Mouse (Mus musculus) heart, embryonic 13.5 days (tissue): ENCODE measurements around the gene Tufm. TPM values are rescaled to one million over a fixed set of nuclear protein-coding genes. Genes with fewer than 3 reads are reported as not detected.

Source experiments
- ATAC-seq: fragments of 200-750 bp; cut with Nextera tagmentation; 2 replicates; pipeline ENCODE4 v1.8.0; 2017; ENCODE audit warnings: moderate TSS enrichment; ENCODE audit not compliant: insufficient number of reproducible peaks, low FRiP score, low TSS enrichment; ENCODE audit errors: extremely low read depth
- H3K27ac ChIP-seq: fragments of 300-500 bp; sonication (generic); replicated peaks from 2 replicates; pipeline ENCODE4 v1.5.1; 2015; ENCODE audit warnings: moderate library complexity, mild to moderate bottlenecking, inconsistent platforms
- H3K27me3 ChIP-seq: fragments of 300-500 bp; sonication (generic); replicated peaks from 2 replicates; pipeline ENCODE4 v1.6.1; 2015; ENCODE audit warnings: mild to moderate bottlenecking, inconsistent platforms
- H3K36me3 ChIP-seq: fragments of 300-500 bp; sonication (generic); 2 replicates; pipeline ENCODE4 v1.6.1; 2015; ENCODE audit warnings: mild to moderate bottlenecking, inconsistent platforms
- H3K4me1 ChIP-seq: fragments of 300-500 bp; sonication (generic); 2 replicates; pipeline ENCODE4 v1.6.1; 2015; ENCODE audit warnings: inconsistent platforms
- H3K4me2 ChIP-seq: fragments of 300-500 bp; sonication (generic); 2 replicates; pipeline ENCODE4 v1.6.1; 2015; ENCODE audit warnings: inconsistent platforms, mild to moderate bottlenecking, moderate library complexity
- H3K4me3 ChIP-seq: fragments of 300-500 bp; sonication (generic); 2 replicates; pipeline ENCODE4 v1.5.1; 2015; ENCODE audit warnings: moderate library complexity, mild to moderate bottlenecking, inconsistent platforms
- H3K9ac ChIP-seq: fragments of 300-500 bp; sonication (generic); 2 replicates; pipeline ENCODE4 v1.6.1; 2015; ENCODE audit warnings: inconsistent platforms, mild to moderate bottlenecking, moderate library complexity
- H3K9me3 ChIP-seq: fragments of 300-500 bp; sonication (generic); 2 replicates; pipeline ENCODE4 v1.6.1; 2016; ENCODE audit warnings: inconsistent platforms
- WGBS: fragments of 180-500 bp; shearing (Covaris S2); methylation state at CpG from one replicate; pipeline ENCODE4 v1.1.7; 2015; ENCODE audit warnings: mixed read lengths; 5-methylcytosine and 5-hydroxymethylcytosine counted together
- polyA plus RNA-seq: library from polyadenylated mRNA; unstranded; fragments of >200 nt; fragmentation: Nextera tagmentation; extraction: Ambion mirVana; gene quantifications from 2 replicates; pipeline ENCODE4 v1.2.1, GENCODE M21; 2015

Tufm gene
- polyA plus RNA-seq, 1 experiment from 2014 or later, result 160 TPM

GRCm38 (mm10) chr7:126456382-126457266, 30.5 kb upstream of the Tufm start:
- Histone ChIP-seq H3K27ac (no peak overlapping the region), H3K4me3 (no peak overlapping the region), H3K4me1 (peaks cover 14% of the 10 kb centered on the region), H3K36me3 (no peaks in the 10 kb centered on the region), H3K9ac (no peak overlapping the region), H3K9me3 (no peaks in the 10 kb centered on the region), H3K27me3 (no peaks in the 10 kb centered on the region), H3K4me2 (no peak overlapping the region)
- ATAC-seq, result no peak
- 68% methylated on average over 17 of the region's 17 CpGs for WGBS

- 73% methylated on average over 5 of the region's 5 CpGs for WGBS
- no peak overlapping the region for H3K4me2 ChIP-seq
- H3K27me3 ChIP-seq, result peaks cover 13% of the 10 kb centered on the region; the same call in 1 of the 2 replicates
- no peaks in the 10 kb centered on the region for H3K36me3 ChIP-seq
- no peak overlapping the region for H3K27ac ChIP-seq
- H3K9ac ChIP-seq, result peak overlapping the region; percentile 16; the same call in 1 of the 2 replicates
- peaks cover 14% of the 10 kb centered on the region for H3K4me1 ChIP-seq
- ATAC-seq, result no peak
- H3K4me3 ChIP-seq, result no peak overlapping the region
- no peaks in the 10 kb centered on the region for H3K9me3 ChIP-seq
Measured at GRCm38 (mm10) chr7:126458225-126458624, 28.9 kb upstream of the Tufm start.

GRCm38 (mm10) chr7:126458844-126459618, 28.1 kb upstream of the Tufm start:
- no peaks in the 10 kb centered on the region for H3K9me3 ChIP-seq
- peaks cover 13% of the 10 kb centered on the region; the same call in 1 of the 2 replicates for H3K27me3 ChIP-seq
- WGBS, result 70% methylated on average over 11 of the region's 11 CpGs
- ATAC-seq, result no peak
- H3K36me3 ChIP-seq, result no peaks in the 10 kb centered on the region
- peaks cover 22% of the 10 kb centered on the region for H3K4me1 ChIP-seq
- H3K27ac ChIP-seq, result no peak overlapping the region
- no peak overlapping the region for H3K4me2 ChIP-seq
- no peak overlapping the region for H3K9ac ChIP-seq
- H3K4me3 ChIP-seq, result no peak overlapping the region

- no peak overlapping the region for H3K4me2 ChIP-seq
- H3K36me3 ChIP-seq, result no peaks in the 10 kb centered on the region
- peaks cover 13% of the 10 kb centered on the region; the same call in 1 of the 2 replicates for H3K27me3 ChIP-seq
- no peak overlapping the region for H3K4me3 ChIP-seq
- peaks cover 39% of the 10 kb centered on the region for H3K4me1 ChIP-seq
- H3K9ac ChIP-seq, result no peak overlapping the region
- no peak for ATAC-seq
- H3K27ac ChIP-seq, result no peak overlapping the region
- no peaks in the 10 kb centered on the region for H3K9me3 ChIP-seq
- WGBS, result 53% methylated on average over 10 of the region's 10 CpGs
Measured at GRCm38 (mm10) chr7:126460623-126461399, 26.4 kb upstream of the Tufm start.

- Histone ChIP-seq H3K9ac (peak overlapping the region; percentile 45; the same call in 1 of the 2 replicates), H3K4me2 (no peak overlapping the region), H3K9me3 (no peaks in the 10 kb centered on the region), H3K4me3 (no peak overlapping the region), H3K4me1 (peaks cover 48% of the 10 kb centered on the region), H3K27me3 (peaks cover 13% of the 10 kb centered on the region; the same call in 1 of the 2 replicates), H3K36me3 (peaks cover 6% of the 10 kb centered on the region), H3K27ac (no peak overlapping the region)
- WGBS, result 70% methylated on average over 3 of the region's 3 CpGs
- no peak for ATAC-seq
Measured at GRCm38 (mm10) chr7:126461626-126462025, 25.5 kb upstream of the Tufm start.

GRCm38 (mm10) chr7:126463004-126463403, 24.2 kb upstream of the Tufm start, which contains the start of gene Atp2a1:
Gene Atp2a1 (minus strand): TSS chr7:126463108.
- Histone ChIP-seq H3K27me3 (peaks cover 13% of the 10 kb centered on the region; the same call in 1 of the 2 replicates), H3K36me3 (peaks cover 20% of the 10 kb centered on the region), H3K4me3 (no peak within 1 kb of the TSS), H3K4me2 (no peak within 1 kb of the TSS), H3K9ac (peak within 1 kb of the TSS; percentile 45), H3K9me3 (no peaks in the 10 kb centered on the region), H3K4me1 (peaks cover 51% of the 10 kb centered on the region), H3K27ac (no peak within 1 kb of the TSS)
- ATAC-seq, result no peak
- WGBS, result 46% methylated on average over 5 of the region's 5 CpGs

GRCm38 (mm10) chr7:126463547-126463946, 23.6 kb upstream of the Tufm start:
- no peaks in the 10 kb centered on the region for H3K9me3 ChIP-seq
- H3K4me2 ChIP-seq, result no peak overlapping the region
- no peak overlapping the region for H3K27ac ChIP-seq
- WGBS, result 51% methylated on average over 4 of the region's 4 CpGs
- H3K9ac ChIP-seq, result no peak overlapping the region
- no peak overlapping the region for H3K4me3 ChIP-seq
- peaks cover 13% of the 10 kb centered on the region; the same call in 1 of the 2 replicates for H3K27me3 ChIP-seq
- ATAC-seq, result no peak
- H3K4me1 ChIP-seq, result peaks cover 46% of the 10 kb centered on the region
- H3K36me3 ChIP-seq, result peaks cover 25% of the 10 kb centered on the region

GRCm38 (mm10) chr7:126464121-126464520, 23.0 kb upstream of the Tufm start:
- Histone ChIP-seq H3K27me3 (peaks cover 13% of the 10 kb centered on the region; the same call in 1 of the 2 replicates), H3K9me3 (no peaks in the 10 kb centered on the region), H3K4me1 (peaks cover 40% of the 10 kb centered on the region), H3K27ac (peak overlapping the region; percentile 86), H3K4me3 (no peak overlapping the region), H3K36me3 (peaks cover 31% of the 10 kb centered on the region), H3K4me2 (no peak overlapping the region), H3K9ac (peak overlapping the region; percentile 33)
- ATAC-seq, result no peak
- 50% methylated on average over 4 of the region's 4 CpGs for WGBS

GRCm38 (mm10) chr7:126464836-126465235, 22.3 kb upstream of the Tufm start:
- peaks cover 38% of the 10 kb centered on the region for H3K4me1 ChIP-seq
- no peak overlapping the region for H3K4me2 ChIP-seq
- peaks cover 13% of the 10 kb centered on the region; the same call in 1 of the 2 replicates for H3K27me3 ChIP-seq
- no peak for ATAC-seq
- H3K27ac ChIP-seq, result peak overlapping the region; percentile 86
- no peaks in the 10 kb centered on the region for H3K9me3 ChIP-seq
- peaks cover 38% of the 10 kb centered on the region for H3K36me3 ChIP-seq
- H3K9ac ChIP-seq, result peak overlapping the region; percentile 33
- no peak overlapping the region for H3K4me3 ChIP-seq
- WGBS, result 22% methylated on average over 5 of the region's 5 CpGs

GRCm38 (mm10) chr7:126465246-126466030, 21.7 kb upstream of the Tufm start:
- Histone ChIP-seq H3K27me3 (peaks cover 13% of the 10 kb centered on the region; the same call in 1 of the 2 replicates), H3K27ac (peak overlapping the region; percentile 86), H3K9me3 (no peaks in the 10 kb centered on the region), H3K4me3 (no peak overlapping the region), H3K4me1 (peaks cover 38% of the 10 kb centered on the region), H3K9ac (peak overlapping the region; percentile 61), H3K36me3 (peaks cover 44% of the 10 kb centered on the region), H3K4me2 (peak overlapping the region; percentile 4)
- 0 out of 2 replicates have a peak, but pooled peaks have one; percentile 21 for ATAC-seq
- WGBS, result 11% methylated on average over 7 of the region's 7 CpGs
